In the genomic region with DNA sequence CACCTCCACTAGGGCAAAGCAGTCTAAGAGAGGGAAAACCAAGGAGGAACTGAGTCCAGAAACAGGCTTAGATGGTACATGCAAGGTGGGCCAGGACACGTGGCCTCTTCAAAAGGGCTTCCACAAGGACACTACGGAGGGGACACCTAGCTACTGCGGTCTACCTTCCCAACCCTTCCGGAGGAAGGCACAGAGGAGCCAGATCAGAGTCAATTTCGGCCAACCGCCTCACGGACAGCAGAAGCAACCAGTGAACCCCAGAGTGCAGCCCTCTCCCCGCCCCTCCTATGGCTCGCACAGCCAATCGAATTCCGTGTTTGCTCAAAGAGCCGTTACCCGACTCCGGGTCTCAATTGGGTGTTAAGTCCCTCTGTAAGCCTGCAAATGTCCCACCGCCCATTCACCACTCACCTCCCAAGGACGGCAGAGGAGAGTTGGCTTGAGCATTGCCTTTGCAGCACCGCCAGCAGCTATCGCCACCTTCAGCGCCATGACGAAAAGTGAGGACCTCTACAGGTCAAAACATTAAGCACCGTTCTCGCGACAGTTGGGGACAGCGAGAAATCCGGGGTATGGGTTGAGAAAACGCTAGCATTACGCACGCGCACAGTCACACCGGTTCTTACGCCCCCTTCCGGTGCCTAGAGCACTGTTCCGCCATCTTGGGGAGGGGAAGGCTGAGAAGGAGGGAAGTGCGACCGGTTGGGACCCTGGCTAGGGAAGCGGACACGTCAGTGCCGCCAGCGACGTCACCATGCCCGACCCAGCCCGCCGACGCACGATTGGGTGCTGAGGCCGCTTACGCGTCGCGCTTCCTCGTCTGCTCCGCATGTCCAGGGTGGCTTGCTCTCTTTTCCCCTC, we compare ENCODE assay signal across 8 mouse cellular contexts. TPM values are rescaled to one million over a fixed set of nuclear protein-coding genes. Genes with fewer than 3 reads are reported as not detected.
DNase-seq lines count a peak whose midpoint lies in the region; ATAC-seq lines count a peak whose summit lies in the region.

Idh3g (minus strand) TSS at position 534 of the 861 bp plus-strand sequence.
Ssr4 (plus strand) TSS at position 665 of the 861 bp plus-strand sequence.

- H3K27ac ChIP-seq in heart, embryonic 10.5 days: peak within 1 kb of the TSS; percentile 89
- H3K27ac ChIP-seq in kidney, embryonic 15.5 days: peak within 1 kb of the TSS; percentile 97

- peak within 1 kb of the TSS; percentile 61 for H3K4me2 ChIP-seq in kidney, embryonic 15.5 days

- peak; percentile 91 for ATAC-seq in erythroblast, adult 5-6 weeks (replicated peaks; ENCODE audit: low FRiP score, poor library complexity, severe bottlenecking)
- peak; percentile 96 for ATAC-seq in kidney, embryonic 15.5 days (replicated peaks; ENCODE audit: low FRiP score)
- peak; percentile 93 for ATAC-seq in monocyte, adult 5-6 weeks (replicated peaks; ENCODE audit: insufficient number of reproducible peaks, low FRiP score, low TSS enrichment, poor library complexity, severe bottlenecking)

- peak; percentile 93 to 94 for DNase-seq in B cell, adult 2 months
- peak; percentile 99 for DNase-seq in brain, adult 2 months (ENCODE audit: low read depth, low spot score)
- peak; percentile 96 for DNase-seq in heart, embryonic 10.5 days (ENCODE audit: low spot score)
- DNase-seq in liver: peak; percentile 90
- DNase-seq in spleen, postnatal 4 days (ENCODE audit: low spot score in 2 of 2): peak; percentile 88 to 94

- H3K9ac ChIP-seq in kidney, embryonic 15.5 days: peak within 1 kb of the TSS; percentile 66

- H3K27me3 ChIP-seq in heart, embryonic 10.5 days (ENCODE audit: insufficient read depth, poor library complexity, severe bottlenecking): peaks cover 17% of the 10 kb centered on the region; the same call in 1 of the 2 replicates
- H3K27me3 ChIP-seq in kidney, embryonic 15.5 days: peaks cover 4% of the 10 kb centered on the region

- WGBS in heart, embryonic 10.5 days: 12% methylated on average over 52 of the region's 52 CpGs
- WGBS in kidney, embryonic 15.5 days: 23% methylated on average over 52 of the region's 52 CpGs

- H3K4me3 ChIP-seq in heart, embryonic 10.5 days: peak within 1 kb of the TSS; percentile 67
- H3K4me3 ChIP-seq in kidney, embryonic 15.5 days (replicated peaks): peak within 1 kb of the TSS; percentile 67

- peaks cover 31% of the 10 kb centered on the region for H3K36me3 ChIP-seq in heart, embryonic 10.5 days
- peaks cover 27% of the 10 kb centered on the region for H3K36me3 ChIP-seq in kidney, embryonic 15.5 days

- H3K9me3 ChIP-seq in heart, embryonic 10.5 days: no peaks in the 10 kb centered on the region
- no peaks in the 10 kb centered on the region for H3K9me3 ChIP-seq in kidney, embryonic 15.5 days (replicated peaks)

- peaks cover 9% of the 10 kb centered on the region; the same call in 1 of the 2 replicates for H3K4me1 ChIP-seq in heart, embryonic 10.5 days
- peaks cover 18% of the 10 kb centered on the region for H3K4me1 ChIP-seq in kidney, embryonic 15.5 days

RNA-seq across cellular contexts. Expression of gene Idh3g, which starts in this region (rescaled TPM):
- total RNA-seq in erythroblast, adult 5-6 weeks (2015; ENCODE audit: low replicate concordance): 74.8 and 98.4 TPM in 2 replicates
- 62.6 and 62.9 TPM in 2 replicates for total RNA-seq in erythroblast, adult 5-6 weeks (2017; ENCODE audit: low replicate concordance)
- 219 and 264 TPM in 2 replicates for polyA plus RNA-seq in heart, embryonic 10.5 days (2016; fragmentation: Nextera tagmentation; extraction: Ambion mirVana)
- polyA plus RNA-seq in kidney, embryonic 15.5 days (2015; fragmentation: Nextera tagmentation; extraction: Ambion mirVana): 224 and 234 TPM in 2 replicates
- 95.4 to 128 TPM (median 113 TPM) in 3 replicates for total RNA-seq in monocyte, adult 5-6 weeks (2017)

RNA-seq across cellular contexts. Expression of gene Ssr4, which starts in this region (rescaled TPM):
- total RNA-seq in erythroblast, adult 5-6 weeks (2015; ENCODE audit: low replicate concordance): 86.9 and 180 TPM in 2 replicates
- 44.0 and 61.8 TPM in 2 replicates for total RNA-seq in erythroblast, adult 5-6 weeks (2017; ENCODE audit: low replicate concordance)
- polyA plus RNA-seq in heart, embryonic 10.5 days (2016; fragmentation: Nextera tagmentation; extraction: Ambion mirVana): 156 and 158 TPM in 2 replicates
- polyA plus RNA-seq in kidney, embryonic 15.5 days (2015; fragmentation: Nextera tagmentation; extraction: Ambion mirVana): 176 and 184 TPM in 2 replicates
- 136 to 151 TPM (median 138 TPM) in 3 replicates for total RNA-seq in monocyte, adult 5-6 weeks (2017)

Comparison
In these comparisons a context has a peak if more than half of its experiments do, and no peak if none do; other contexts are left out.
1. Peak in every context shown above with its lines: DNase-seq, ATAC-seq, H3K4me3 ChIP-seq and H3K27ac ChIP-seq.